Comparison of ENCODE assay signal across 8 mouse cellular contexts in genomic region chr1:161036411-161036841, GRCm38 (mm10). TPM values are rescaled to one million over a fixed set of nuclear protein-coding genes. Genes with fewer than 3 reads are reported as not detected.
DNase-seq lines count a peak whose midpoint lies in the region; ATAC-seq lines count a peak whose summit lies in the region.

No protein-coding gene starts in this region.

- peak overlapping the region; percentile 91 for H3K4me3 ChIP-seq in brown adipose tissue, adult 24 weeks (ENCODE audit: insufficient read depth, low read depth, low read length)
- H3K4me3 ChIP-seq in hindbrain, embryonic 12.5 days = peak overlapping the region; percentile 81
- H3K4me3 ChIP-seq in midbrain, embryonic 11.5 days (ENCODE audit: low read depth, low read length) = peak overlapping the region; percentile 70

- H3K4me2 ChIP-seq in hindbrain, embryonic 12.5 days (replicated peaks) = peak overlapping the region; percentile 89
- H3K4me2 ChIP-seq in midbrain, embryonic 11.5 days = peak overlapping the region; percentile 92

- WGBS in hindbrain, embryonic 12.5 days = 0% methylated on average over 5 of the region's 5 CpGs
- 0% methylated on average over 5 of the region's 5 CpGs for WGBS in midbrain, embryonic 11.5 days

- H3K4me1 ChIP-seq in brown adipose tissue, adult 24 weeks (ENCODE audit: control insufficient read depth, insufficient read depth, insufficient read length, low read length) = peaks cover 5% of the 10 kb centered on the region; the same call in 1 of the 2 replicates
- H3K4me1 ChIP-seq in hindbrain, embryonic 12.5 days = peaks cover 23% of the 10 kb centered on the region
- H3K4me1 ChIP-seq in midbrain, embryonic 11.5 days (ENCODE audit: control insufficient read depth, insufficient read depth, low read length) = peaks cover 17% of the 10 kb centered on the region

- H3K9me3 ChIP-seq in hindbrain, embryonic 12.5 days (replicated peaks) = no peaks in the 10 kb centered on the region
- no peaks in the 10 kb centered on the region for H3K9me3 ChIP-seq in midbrain, embryonic 11.5 days (ENCODE audit: control insufficient read depth, low read length)

- H3K36me3 ChIP-seq in hindbrain, embryonic 12.5 days = peaks cover 41% of the 10 kb centered on the region
- peaks cover 12% of the 10 kb centered on the region; the same call in 1 of the 2 replicates for H3K36me3 ChIP-seq in midbrain, embryonic 11.5 days (ENCODE audit: control insufficient read depth, insufficient read depth, low read length)

- H3K9ac ChIP-seq in hindbrain, embryonic 12.5 days = peak overlapping the region; percentile 93
- peak overlapping the region; percentile 87 for H3K9ac ChIP-seq in midbrain, embryonic 11.5 days (ENCODE audit: low read length)

- H3K27ac ChIP-seq in brown adipose tissue, adult 24 weeks (replicated peaks; ENCODE audit: low read depth, low read length) = peak overlapping the region; percentile 84
- H3K27ac ChIP-seq in hindbrain, embryonic 12.5 days = peak overlapping the region; percentile 87
- peak overlapping the region; percentile 68 for H3K27ac ChIP-seq in midbrain, embryonic 11.5 days (ENCODE audit: low read depth, low read length)

- peak; percentile 22 to 32 for DNase-seq in cerebellum, postnatal 10 days
- DNase-seq in 3134 (ENCODE audit: extremely low read depth, insufficient read length, low spot score) = peak; percentile 27
- DNase-seq in midbrain, embryonic 11.5 days (ENCODE audit: low spot score, missing footprints) = peak; percentile 92
- no peak for DNase-seq in urinary bladder, adult 18-20 months (ENCODE audit: low spot score in 2 of 2)
- DNase-seq in right cerebral cortex, postnatal 36 days (ENCODE audit: low spot score in 2 of 2) = no peak

- no peak for ATAC-seq in cerebellum, adult (ENCODE audit: insufficient number of reproducible peaks, low FRiP score, low TSS enrichment)
- no peak for ATAC-seq in hindbrain, embryonic 12.5 days (ENCODE audit: low FRiP score)
- ATAC-seq in midbrain, embryonic 11.5 days (ENCODE audit: low FRiP score) = no peak

- no peaks in the 10 kb centered on the region for H3K27me3 ChIP-seq in hindbrain, embryonic 12.5 days
- H3K27me3 ChIP-seq in midbrain, embryonic 11.5 days (ENCODE audit: control insufficient read depth, insufficient read depth, low read length) = no peaks in the 10 kb centered on the region

RNA-seq across cellular contexts. Expression of gene Zbtb37, which starts 1.8 kb away (rescaled TPM):
- 1.9 and 2.6 TPM in 2 replicates for polyA plus RNA-seq in brown adipose tissue, adult 24 weeks (2012; ENCODE audit: insufficient read depth, insufficient read length, missing spikeins)
- 9.6 and 11.4 TPM in 2 replicates for polyA plus RNA-seq in hindbrain, embryonic 12.5 days (2016; fragmentation: Nextera tagmentation; extraction: Ambion mirVana)
- polyA plus RNA-seq in midbrain, embryonic 11.5 days (2014; fragmentation: Nextera tagmentation; extraction: Ambion mirVana) = 10.7 and 15.0 TPM in 2 replicates

RNA-seq across cellular contexts. Expression of gene Dars2, which starts 34.0 kb away (rescaled TPM):
- polyA plus RNA-seq in brown adipose tissue, adult 24 weeks (2012; ENCODE audit: insufficient read depth, insufficient read length, missing spikeins) = 27.5 and 31.3 TPM in 2 replicates
- 30.6 and 33.5 TPM in 2 replicates for polyA plus RNA-seq in hindbrain, embryonic 12.5 days (2016; fragmentation: Nextera tagmentation; extraction: Ambion mirVana)
- polyA plus RNA-seq in midbrain, embryonic 11.5 days (2014; fragmentation: Nextera tagmentation; extraction: Ambion mirVana) = 56.3 and 58.7 TPM in 2 replicates

RNA-seq across cellular contexts. Expression of gene Cenpl, which starts 34.1 kb away (rescaled TPM):
- 1.3 and 1.5 TPM in 2 replicates for polyA plus RNA-seq in brown adipose tissue, adult 24 weeks (2012; ENCODE audit: insufficient read depth, insufficient read length, missing spikeins)
- polyA plus RNA-seq in hindbrain, embryonic 12.5 days (2016; fragmentation: Nextera tagmentation; extraction: Ambion mirVana) = 23.6 and 24.3 TPM in 2 replicates
- 41.6 and 45.8 TPM in 2 replicates for polyA plus RNA-seq in midbrain, embryonic 11.5 days (2014; fragmentation: Nextera tagmentation; extraction: Ambion mirVana)

RNA-seq across cellular contexts. Expression of gene Serpinc1, which starts 58.0 kb away (rescaled TPM):
- 3.2 TPM in 1 of 2 replicates, not detected in the other for polyA plus RNA-seq in brown adipose tissue, adult 24 weeks (2012; ENCODE audit: insufficient read depth, insufficient read length, missing spikeins)
- 2.6 and 2.9 TPM in 2 replicates for polyA plus RNA-seq in hindbrain, embryonic 12.5 days (2016; fragmentation: Nextera tagmentation; extraction: Ambion mirVana)
- 1.4 and 1.9 TPM in 2 replicates for polyA plus RNA-seq in midbrain, embryonic 11.5 days (2014; fragmentation: Nextera tagmentation; extraction: Ambion mirVana)

Comparison
In these comparisons a context has a peak if more than half of its experiments do, and no peak if none do; other contexts are left out.
1. DNase-seq: peak in cerebellum, postnatal 10 days (2 of 2), 3134 (single experiment) and midbrain, embryonic 11.5 days (single experiment); none in urinary bladder, adult 18-20 months (0 of 2) and right cerebral cortex, postnatal 36 days (0 of 2).
2. Peak in every context shown above with its lines, with median percentiles within 50 percentile points of each other: H3K27ac ChIP-seq and H3K4me3 ChIP-seq.